Mouse (Mus musculus): ENCODE measurements at regions not wholly inside any gene's neighbourhood (a gene's known extent, or its start where the extent isn't known, plus 50 kb on each side); places are given as distances from the start of the nearest gene placed in this dataset.

GRCm38 (mm10) chr13:41709475-41710227, 103.9 kb downstream of the Tmem170b start:
- TF ChIP-seq POLR2A (IDR thresholded peaks at IDR 0.05; ENCODE audit: extremely low read depth, insufficient read depth, low read length) (no peak), CTCF (IDR thresholded peaks at IDR 0.05; ENCODE audit: low read depth, low read length) (peak; percentile 59; the same call in 1 of the 2 replicates)

Measured in liver, adult 2 months (tissue).